Comparison of ENCODE assay signal across 1 mouse cellular context in genomic region chr1:44147563-44148381, GRCm38 (mm10).
A peak's percentile ranks its signal among the peaks of the same experiment; 100 is the strongest.
TF ChIP-seq lines count a peak whose summit lies in the region.

Ercc5 (plus strand) TSS chr1:44147744.

TF ChIP-seq in CH12.LX, 34 proteins besides CTCF, POLR2A, EP300 and RAD21 (continued from another document):
- TF ChIP-seq SMC3 (IDR thresholded peaks at IDR 0.05; ENCODE audit: low read depth, low read length) = no peak
- TF ChIP-seq ZNF384 (IDR thresholded peaks at IDR 0.05; ENCODE audit: low read depth, low read length) = no peak
- peak; percentile 37; the same call in 1 of the 2 replicates for TF ChIP-seq MXI1 (IDR thresholded peaks at IDR 0.05; ENCODE audit: low read depth, low read length)
- no peak for TF ChIP-seq ZKSCAN1 (IDR thresholded peaks at IDR 0.05; ENCODE audit: borderline replicate concordance, low read depth, low read length)
- peak; percentile 82 for TF ChIP-seq TCF12 (IDR thresholded peaks at IDR 0.05; ENCODE audit: low read depth, low read length)
- peak; percentile 67 for TF ChIP-seq SIN3A (IDR thresholded peaks at IDR 0.05; ENCODE audit: low read length)
- peak; percentile 42 for TF ChIP-seq ETS1 (conservative IDR thresholded peaks at IDR 0.05; ENCODE audit: low read depth, low read length)
- TF ChIP-seq CHD2 (IDR thresholded peaks at IDR 0.05; ENCODE audit: low read length) = peak; percentile 76
- no peak for TF ChIP-seq GABPA (IDR thresholded peaks at IDR 0.05; ENCODE audit: insufficient replicate concordance, low read depth, low read length)
- TF ChIP-seq TBP (conservative IDR thresholded peaks at IDR 0.05; ENCODE audit: low read depth, low read length) = peak; percentile 77
- TF ChIP-seq MAFK (IDR thresholded peaks at IDR 0.05; ENCODE audit: insufficient replicate concordance, low read length) = peak; percentile 32; the same call in 1 of the 2 replicates
- no peak for TF ChIP-seq RCOR1 (conservative IDR thresholded peaks at IDR 0.05; ENCODE audit: low read depth, low read length)
- TF ChIP-seq MEF2A (IDR thresholded peaks at IDR 0.05; ENCODE audit: borderline replicate concordance, low read depth, low read length) = peak; percentile 65; the same call in 1 of the 2 replicates
- TF ChIP-seq IRF4 (IDR thresholded peaks at IDR 0.05; ENCODE audit: low read depth, low read length) = peak; percentile 67
- no peak for TF ChIP-seq MAZ (IDR thresholded peaks at IDR 0.05; ENCODE audit: low read depth, low read length)
- TF ChIP-seq ELF1 (IDR thresholded peaks at IDR 0.05; ENCODE audit: low read depth, low read length) = peak; percentile 78
- peak; percentile 78; the same call in 1 of the 2 replicates for TF ChIP-seq POLR2AphosphoS2 (IDR thresholded peaks at IDR 0.05; ENCODE audit: low read depth, low read length)
- TF ChIP-seq NRF1 (IDR thresholded peaks at IDR 0.05; ENCODE audit: low read depth, low read length) = no peak
- no peak for TF ChIP-seq USF2 (conservative IDR thresholded peaks at IDR 0.05; ENCODE audit: low read depth, low read length)
- no peak for TF ChIP-seq JUND (conservative IDR thresholded peaks at IDR 0.05; ENCODE audit: low read depth, low read length)
- TF ChIP-seq PAX5 (IDR thresholded peaks at IDR 0.05; ENCODE audit: low read length) = no peak
- peak; percentile 86; the same call in 1 of the 2 replicates for TF ChIP-seq NELFE (IDR thresholded peaks at IDR 0.05; ENCODE audit: low read depth, low read length)
- TF ChIP-seq JUN (IDR thresholded peaks at IDR 0.05; ENCODE audit: insufficient read depth, low read depth, low read length) = no peak; the same call in 1 of the 2 replicates
- peak; percentile 74 for TF ChIP-seq HCFC1 (IDR thresholded peaks at IDR 0.05; ENCODE audit: low read depth, low read length)
- TF ChIP-seq MAX (IDR thresholded peaks at IDR 0.05; ENCODE audit: low read length) = peak; percentile 76
- peak; percentile 76; the same call in 1 of the 2 replicates for TF ChIP-seq E2F4 (IDR thresholded peaks at IDR 0.05; ENCODE audit: insufficient replicate concordance, low read depth, low read length)
